Mouse (Mus musculus): Measurements from ENCODE around the gene Nhlrc1. TPM values are rescaled to one million over a fixed set of nuclear protein-coding genes. Genes with fewer than 3 reads are reported as not detected.

Nhlrc1 gene
- polyA plus RNA-seq, 1 experiment = 4.7 TPM

- no peak overlapping the region for H3K27ac ChIP-seq (ENCODE audit: insufficient read depth, low read depth, low read length)
- peaks cover 31% of the 10 kb centered on the region for H3K4me1 ChIP-seq (ENCODE audit: control insufficient read depth, insufficient read depth, insufficient read length, low read length)
- TF ChIP-seq CTCF (IDR thresholded peaks at IDR 0.05; ENCODE audit: extremely low read depth, insufficient read length, insufficient replicate concordance, low read depth, low read length) (no peak), POLR2A (IDR thresholded peaks at IDR 0.05; ENCODE audit: low read depth, low read length) (no peak)
- H3K27me3 ChIP-seq (ENCODE audit: control insufficient read depth, insufficient read depth, low read length) = no peaks in the 10 kb centered on the region
- H3K36me3 ChIP-seq (ENCODE audit: control insufficient read depth, insufficient read depth, low read length) = no peaks in the 10 kb centered on the region; the same call in 1 of the 2 replicates
- no peak overlapping the region for H3K4me3 ChIP-seq (ENCODE audit: low read depth, low read length)
- 86% methylated on average over 8 of the region's 8 CpGs for WGBS
Observed at GRCm38 (mm10) chr13:46987941-46988340, 26.7 kb downstream of the Nhlrc1 start.

GRCm38 (mm10) chr13:46986208-46986607 lies 28.4 kb downstream of the Nhlrc1 start:
- TF ChIP-seq POLR2A (IDR thresholded peaks at IDR 0.05; ENCODE audit: low read depth, low read length) (no peak), CTCF (IDR thresholded peaks at IDR 0.05; ENCODE audit: extremely low read depth, insufficient read length, insufficient replicate concordance, low read depth, low read length) (no peak)
- Histone ChIP-seq H3K36me3 (ENCODE audit: control insufficient read depth, insufficient read depth, low read length) (no peaks in the 10 kb centered on the region; the same call in 1 of the 2 replicates), H3K4me3 (ENCODE audit: low read depth, low read length) (peak overlapping the region; percentile 29; the same call in 1 of the 2 replicates), H3K4me1 (ENCODE audit: control insufficient read depth, insufficient read depth, insufficient read length, low read length) (peaks cover 39% of the 10 kb centered on the region), H3K27ac (ENCODE audit: insufficient read depth, low read depth, low read length) (peak overlapping the region; percentile 52; the same call in 1 of the 2 replicates), H3K27me3 (ENCODE audit: control insufficient read depth, insufficient read depth, low read length) (no peaks in the 10 kb centered on the region)
- WGBS = 23% methylated on average over 6 of the region's 6 CpGs

- Histone ChIP-seq H3K27ac (ENCODE audit: insufficient read depth, low read depth, low read length) (no peak overlapping the region), H3K27me3 (ENCODE audit: control insufficient read depth, insufficient read depth, low read length) (no peaks in the 10 kb centered on the region), H3K4me1 (ENCODE audit: control insufficient read depth, insufficient read depth, insufficient read length, low read length) (peaks cover 41% of the 10 kb centered on the region), H3K4me3 (ENCODE audit: low read depth, low read length) (no peak overlapping the region), H3K36me3 (ENCODE audit: control insufficient read depth, insufficient read depth, low read length) (no peaks in the 10 kb centered on the region; the same call in 1 of the 2 replicates)
- WGBS = 66% methylated on average over 2 of the region's 2 CpGs
- no peak for TF ChIP-seq POLR2A (IDR thresholded peaks at IDR 0.05; ENCODE audit: low read depth, low read length)
- TF ChIP-seq CTCF (IDR thresholded peaks at IDR 0.05; ENCODE audit: extremely low read depth, insufficient read length, insufficient replicate concordance, low read depth, low read length) = no peak
Observed at GRCm38 (mm10) chr13:46983878-46984277, 30.8 kb downstream of the Nhlrc1 start.

GRCm38 (mm10) chr13:46979836-46980490 lies 34.7 kb downstream of the Nhlrc1 start:
- Histone ChIP-seq H3K4me3 (ENCODE audit: low read depth, low read length) (no peak overlapping the region), H3K36me3 (ENCODE audit: control insufficient read depth, insufficient read depth, low read length) (no peaks in the 10 kb centered on the region), H3K27ac (ENCODE audit: insufficient read depth, low read depth, low read length) (peak overlapping the region; percentile 93), H3K27me3 (ENCODE audit: control insufficient read depth, insufficient read depth, low read length) (no peaks in the 10 kb centered on the region), H3K4me1 (ENCODE audit: control insufficient read depth, insufficient read depth, insufficient read length, low read length) (peaks cover 36% of the 10 kb centered on the region)
- WGBS = 12% methylated on average over 13 of the region's 13 CpGs
- TF ChIP-seq CTCF (IDR thresholded peaks at IDR 0.05; ENCODE audit: extremely low read depth, insufficient read length, insufficient replicate concordance, low read depth, low read length) = no peak
- TF ChIP-seq POLR2A (IDR thresholded peaks at IDR 0.05; ENCODE audit: low read depth, low read length) = no peak

- WGBS = 84% methylated on average over 7 of the region's 7 CpGs
Observed at GRCm38 (mm10) chr13:46976532-46976931, 38.1 kb downstream of the Nhlrc1 start.

GRCm38 (mm10) chr13:46975930-46976329 lies 38.7 kb downstream of the Nhlrc1 start:
- H3K27me3 ChIP-seq (ENCODE audit: control insufficient read depth, insufficient read depth, low read length) = no peaks in the 10 kb centered on the region
- peaks cover 18% of the 10 kb centered on the region; the same call in 1 of the 2 replicates for H3K4me1 ChIP-seq (ENCODE audit: control insufficient read depth, insufficient read depth, insufficient read length, low read length)
- no peak overlapping the region for H3K27ac ChIP-seq (ENCODE audit: insufficient read depth, low read depth, low read length)
- no peak overlapping the region for H3K4me3 ChIP-seq (ENCODE audit: low read depth, low read length)
- H3K36me3 ChIP-seq (ENCODE audit: control insufficient read depth, insufficient read depth, low read length) = no peaks in the 10 kb centered on the region
- no peak for TF ChIP-seq CTCF (IDR thresholded peaks at IDR 0.05; ENCODE audit: extremely low read depth, insufficient read length, insufficient replicate concordance, low read depth, low read length)
- TF ChIP-seq POLR2A (IDR thresholded peaks at IDR 0.05; ENCODE audit: low read depth, low read length) = no peak
- WGBS = 50% methylated on average over 4 of the region's 4 CpGs

More at GRCm38 (mm10) chr13:46976532-46976931, 38.1 kb downstream of the Nhlrc1 start:
- Histone ChIP-seq H3K36me3 (ENCODE audit: control insufficient read depth, insufficient read depth, low read length) (no peaks in the 10 kb centered on the region), H3K27ac (ENCODE audit: insufficient read depth, low read depth, low read length) (no peak overlapping the region), H3K4me3 (ENCODE audit: low read depth, low read length) (no peak overlapping the region), H3K27me3 (ENCODE audit: control insufficient read depth, insufficient read depth, low read length) (no peaks in the 10 kb centered on the region), H3K4me1 (ENCODE audit: control insufficient read depth, insufficient read depth, insufficient read length, low read length) (peaks cover 21% of the 10 kb centered on the region; the same call in 1 of the 2 replicates)
- TF ChIP-seq CTCF (IDR thresholded peaks at IDR 0.05; ENCODE audit: extremely low read depth, insufficient read length, insufficient replicate concordance, low read depth, low read length) = no peak
- TF ChIP-seq POLR2A (IDR thresholded peaks at IDR 0.05; ENCODE audit: low read depth, low read length) = no peak

GRCm38 (mm10) chr13:46975031-46975551 lies 39.6 kb downstream of the Nhlrc1 start:
- H3K27ac ChIP-seq (ENCODE audit: insufficient read depth, low read depth, low read length) = no peak overlapping the region
- WGBS = 70% methylated on average over 14 of the region's 14 CpGs
- TF ChIP-seq CTCF (IDR thresholded peaks at IDR 0.05; ENCODE audit: extremely low read depth, insufficient read length, insufficient replicate concordance, low read depth, low read length) = no peak
- no peak for TF ChIP-seq POLR2A (IDR thresholded peaks at IDR 0.05; ENCODE audit: low read depth, low read length)
- no peaks in the 10 kb centered on the region for H3K36me3 ChIP-seq (ENCODE audit: control insufficient read depth, insufficient read depth, low read length)
- no peaks in the 10 kb centered on the region for H3K27me3 ChIP-seq (ENCODE audit: control insufficient read depth, insufficient read depth, low read length)
- H3K4me3 ChIP-seq (ENCODE audit: low read depth, low read length) = no peak overlapping the region
- H3K4me1 ChIP-seq (ENCODE audit: control insufficient read depth, insufficient read depth, insufficient read length, low read length) = peaks cover 14% of the 10 kb centered on the region; the same call in 1 of the 2 replicates
